Mouse (Mus musculus) adrenal gland, adult (tissue): ENCODE results near the gene Ablim2.

Experiments
- DNase-seq, 2 experiments: peaks; one replicate each; pipeline ENCODE4 v3.0.0; 2022 to 2023; ENCODE audit warnings: low spot score in 1 of 2; ENCODE audit not compliant: inconsistent age in 2 of 2

Ablim2 gene

GRCm38 (mm10) chr5:35873382-35873781 is 115.7 kb downstream of the Ablim2 start:
- no peak for DNase-seq

- DNase-seq: no peak
Measured at GRCm38 (mm10) chr5:35876236-35876635, 118.6 kb downstream of the Ablim2 start.

GRCm38 (mm10) chr5:35879199-35879598 is 121.5 kb downstream of the Ablim2 start:
- DNase-seq: no peak

GRCm38 (mm10) chr5:35882391-35882790 is 124.7 kb downstream of the Ablim2 start:
- peak in 1 of 2 experiments; percentile 61 for DNase-seq

GRCm38 (mm10) chr5:35884262-35884661 is 126.6 kb downstream of the Ablim2 start:
- peak in 1 of 2 experiments; percentile 77 for DNase-seq

- DNase-seq: no peak
Measured at GRCm38 (mm10) chr5:35884689-35885088, 127.0 kb downstream of the Ablim2 start.

GRCm38 (mm10) chr5:35888959-35889358 is 131.3 kb downstream of the Ablim2 start:
- peak in 1 of 2 experiments; percentile 59 for DNase-seq

GRCm38 (mm10) chr5:35889641-35890040 is 132.0 kb downstream of the Ablim2 start:
- no peak for DNase-seq

- DNase-seq: no peak
Measured at GRCm38 (mm10) chr5:35890985-35891730, 133.5 kb downstream of the Ablim2 start.

GRCm38 (mm10) chr5:35892363-35892762 is 134.7 kb downstream of the Ablim2 start:
- DNase-seq: no peak

- DNase-seq: peak; percentile 100
Measured at GRCm38 (mm10) chr5:35893093-35893804, 135.6 kb downstream of the Ablim2 start, which contains the start of gene Afap1. Gene Afap1 (plus strand): TSS chr5:35893319.

- peak; percentile 84 to 93 for DNase-seq
Measured at GRCm38 (mm10) chr5:35893805-35894260, 136.2 kb downstream of the Ablim2 start.

- peak; percentile 44 to 77 for DNase-seq
Measured at GRCm38 (mm10) chr5:35894295-35895047, 136.8 kb downstream of the Ablim2 start.

- DNase-seq: peak in 1 of 2 experiments; percentile 68
Measured at GRCm38 (mm10) chr5:35895926-35896325, 138.2 kb downstream of the Ablim2 start.

- DNase-seq: no peak
Measured at GRCm38 (mm10) chr5:35896556-35896955, 138.9 kb downstream of the Ablim2 start.

- no peak for DNase-seq
Measured at GRCm38 (mm10) chr5:35897147-35897546, 139.5 kb downstream of the Ablim2 start.

GRCm38 (mm10) chr5:35898114-35898513 is 140.4 kb downstream of the Ablim2 start:
- no peak for DNase-seq

- no peak for DNase-seq
Measured at GRCm38 (mm10) chr5:35898994-35899393, 141.3 kb downstream of the Ablim2 start.

- no peak for DNase-seq
Measured at GRCm38 (mm10) chr5:35900401-35901225, 142.9 kb downstream of the Ablim2 start.

- DNase-seq: no peak
Measured at GRCm38 (mm10) chr5:35901226-35901809, 143.6 kb downstream of the Ablim2 start.
